Mouse (Mus musculus): ENCODE data around the gene Cops7b.

GRCm38 (mm10) chr1:86600117-86600516 is 17.4 kb downstream of the Cops7b start:
- TF ChIP-seq POLR2A (IDR thresholded peaks at IDR 0.05; ENCODE audit: borderline replicate concordance, insufficient read depth, low read length), result no peak
- TF ChIP-seq CTCF (IDR thresholded peaks at IDR 0.05; ENCODE audit: borderline replicate concordance, insufficient read depth, low read depth, low read length), result no peak
